Mouse (Mus musculus): ENCODE measurements at regions not wholly inside any gene's neighbourhood (a gene's known extent, or its start where the extent isn't known, plus 50 kb on each side); places are given as distances from the start of the nearest gene placed in this dataset.

- no peak for DNase-seq (ENCODE audit: low spot score)
These were observed 211.6 kb downstream of the Enc1 start for GRCm38 (mm10) chr13:97452386-97453089.

GRCm38 (mm10) chr13:97451276-97451675 is 210.4 kb downstream of the Enc1 start:
- no peak for DNase-seq (ENCODE audit: low spot score)

GRCm38 (mm10) chr13:97448123-97448522 is 207.2 kb downstream of the Enc1 start:
- DNase-seq (ENCODE audit: low spot score), result no peak

- DNase-seq (ENCODE audit: low spot score), result no peak
These were observed 203.0 kb downstream of the Enc1 start for GRCm38 (mm10) chr13:97443731-97444428.

- no peak for DNase-seq (ENCODE audit: low spot score)
These were observed 201.9 kb downstream of the Enc1 start for GRCm38 (mm10) chr13:97442806-97443205.

GRCm38 (mm10) chr13:97442283-97442682 is 201.4 kb downstream of the Enc1 start:
- no peak for DNase-seq (ENCODE audit: low spot score)

- DNase-seq (ENCODE audit: low spot score), result no peak
These were observed 200.9 kb downstream of the Enc1 start for GRCm38 (mm10) chr13:97441803-97442202.

GRCm38 (mm10) chr13:97439216-97439979 is 198.5 kb downstream of the Enc1 start:
- DNase-seq (ENCODE audit: low spot score), result no peak

- DNase-seq (ENCODE audit: low spot score), result no peak
These were observed 197.8 kb downstream of the Enc1 start for GRCm38 (mm10) chr13:97438692-97439091.

GRCm38 (mm10) chr13:97438277-97438676 is 197.4 kb downstream of the Enc1 start:
- no peak for DNase-seq (ENCODE audit: low spot score)

GRCm38 (mm10) chr13:97436719-97437350 is 195.9 kb downstream of the Enc1 start:
- no peak for DNase-seq (ENCODE audit: low spot score)

GRCm38 (mm10) chr13:97435865-97436718 is 195.2 kb downstream of the Enc1 start:
- no peak for DNase-seq (ENCODE audit: low spot score)

- DNase-seq (ENCODE audit: low spot score), result no peak
These were observed 194.3 kb downstream of the Enc1 start for GRCm38 (mm10) chr13:97434961-97435864.

GRCm38 (mm10) chr13:97434167-97434566 is 193.3 kb downstream of the Enc1 start:
- DNase-seq (ENCODE audit: low spot score), result no peak

GRCm38 (mm10) chr13:97432627-97433026 is 191.7 kb downstream of the Enc1 start:
- DNase-seq (ENCODE audit: low spot score), result no peak

- no peak for DNase-seq (ENCODE audit: low spot score)
These were observed 190.0 kb downstream of the Enc1 start for GRCm38 (mm10) chr13:97430885-97431284.

GRCm38 (mm10) chr13:97428163-97428562 is 187.3 kb downstream of the Enc1 start:
- DNase-seq (ENCODE audit: low spot score), result no peak

GRCm38 (mm10) chr13:97427537-97427936 is 186.6 kb downstream of the Enc1 start:
- no peak for DNase-seq (ENCODE audit: low spot score)

GRCm38 (mm10) chr13:97425731-97426130 is 184.8 kb downstream of the Enc1 start:
- no peak for DNase-seq (ENCODE audit: low spot score)

- no peak for DNase-seq (ENCODE audit: low spot score)
These were observed 183.0 kb downstream of the Enc1 start for GRCm38 (mm10) chr13:97423911-97424310.

All from urinary bladder, postnatal 10 days (tissue).